Mouse (Mus musculus) heart, adult 18-20 months (tissue): ENCODE results near the gene Zfp36. TPM values are rescaled to one million over a fixed set of nuclear protein-coding genes. Genes with fewer than 3 reads are reported as not detected.
"Not testable (repeated sequence)": the region's sequence is repeated elsewhere in the genome, so short reads cannot be mapped to it uniquely, and the experiment has no call there.

Experiments used
- DNase-seq, 2 experiments: peaks; one replicate each; pipeline ENCODE4 v3.0.0; 2021 to 2022; ENCODE audit warnings: mixed read lengths in 1 of 2
- long read RNA-seq, 2 experiments: library from polyadenylated mRNA; stranded (forward); transcript quantifications; one replicate each; pipeline ENCODE4 v2.0.0; 2021
- total RNA-seq, 2 experiments: library from RNA; stranded (reverse); gene quantifications; 2 replicates each; pipeline ENCODE4 v1.2.3; 2021

Zfp36 gene
- 10 to 100 TPM; 18.4 to 27.3 TPM for total RNA-seq
- long read RNA-seq, experiment 1, transcript Zfp36-202 (1 exons, 2,465 nt) = major isoform, 5 of 8 reads
- long read RNA-seq, experiment 1, partial matches to known transcripts = 0 of 8 reads
- long read RNA-seq, experiment 1, other reads (novel, unspliced or antisense) = 0 of 8 reads
- long read RNA-seq, experiment 2, transcript Zfp36-202 (1 exons, 2,465 nt) = major isoform, 8 of 12 reads
- long read RNA-seq, experiment 2, partial matches to known transcripts = 0 of 12 reads
- long read RNA-seq, experiment 2, other reads (novel, unspliced or antisense) = 0 of 12 reads

- no peak for DNase-seq
Measured at GRCm38 (mm10) chr7:28380237-28381016, at the start of gene Zfp36. TSS of gene Zfp36 (minus strand) at chr7:28380253.

- peak; percentile 46 to 55 for DNase-seq
Measured at GRCm38 (mm10) chr7:28427738-28428137, 47.7 kb upstream of the Zfp36 start.

- no peak for DNase-seq
Measured at GRCm38 (mm10) chr7:28423018-28423417, 43.0 kb upstream of the Zfp36 start.

- DNase-seq = no peak
Measured at GRCm38 (mm10) chr7:28419416-28419815, 39.4 kb upstream of the Zfp36 start.

DNA sequence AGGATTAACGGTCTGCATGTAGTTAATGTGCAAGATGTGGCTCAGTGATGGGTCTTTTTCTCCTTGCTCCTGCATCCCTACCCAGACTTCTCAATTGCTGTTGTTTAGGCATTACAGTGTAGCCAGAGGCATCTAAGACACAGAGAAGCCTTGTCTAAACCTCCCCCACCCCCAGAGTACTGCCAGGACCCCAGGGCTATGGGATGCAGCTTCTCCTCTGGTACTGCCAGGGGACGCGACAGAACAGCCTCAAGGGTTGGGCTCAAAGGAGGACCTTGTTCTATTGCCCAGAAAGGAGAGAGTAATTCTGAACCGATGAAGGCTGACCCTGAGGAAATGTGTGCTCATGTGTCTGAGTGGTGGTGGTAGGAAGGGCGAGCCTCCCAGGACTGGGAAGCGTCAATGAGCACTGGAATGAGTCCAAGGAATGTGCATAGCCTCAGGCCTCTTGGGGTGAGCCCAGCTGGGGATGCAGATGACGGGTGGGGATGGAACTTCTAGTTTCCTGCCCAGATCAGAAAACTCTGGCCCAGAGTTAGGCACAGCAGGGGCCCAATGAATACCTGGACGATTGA lies 38.1 kb upstream of the Zfp36 start:
- DNase-seq = peak; percentile 82 to 89

- DNase-seq = no peak
Measured at GRCm38 (mm10) chr7:28417368-28417767, 37.3 kb upstream of the Zfp36 start.

GRCm38 (mm10) chr7:28412826-28413225 lies 32.8 kb upstream of the Zfp36 start:
- DNase-seq = no peak

- peak; percentile 80 to 89 for DNase-seq
Measured at GRCm38 (mm10) chr7:28410841-28411475, 30.9 kb upstream of the Zfp36 start.

GRCm38 (mm10) chr7:28401942-28402341 lies 21.9 kb upstream of the Zfp36 start:
- no peak for DNase-seq

GRCm38 (mm10) chr7:28401030-28401429 lies 21.0 kb upstream of the Zfp36 start:
- no peak for DNase-seq

DNA sequence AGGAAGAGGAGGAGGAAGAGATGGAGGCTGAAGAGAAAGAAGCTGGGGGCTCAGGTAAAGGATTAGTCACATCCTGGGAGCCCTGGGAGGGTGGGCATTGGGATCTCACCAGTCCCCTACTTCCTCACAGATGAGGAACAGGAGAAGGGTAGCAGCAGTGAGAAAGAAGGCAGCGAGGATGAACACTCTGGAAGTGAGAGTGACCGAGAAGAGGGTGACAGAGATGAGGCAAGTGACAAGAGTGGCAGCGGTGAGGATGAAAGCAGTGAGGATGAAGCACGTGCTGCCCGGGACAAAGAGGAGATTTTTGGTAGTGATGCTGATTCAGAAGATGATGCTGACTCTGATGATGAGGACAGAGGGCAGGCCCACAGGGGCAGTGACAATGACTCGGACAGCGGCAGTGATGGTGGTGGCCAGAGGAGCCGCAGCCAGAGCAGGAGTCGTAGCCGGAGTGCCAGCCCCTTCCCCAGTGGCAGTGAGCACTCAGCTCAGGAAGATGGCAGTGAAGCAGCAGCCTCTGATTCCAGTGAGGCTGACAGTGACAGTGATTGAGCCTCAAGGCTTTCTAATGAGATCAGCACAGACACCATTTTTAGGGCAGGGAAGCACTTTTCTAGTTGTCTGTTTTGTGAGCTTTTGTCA lies 18.8 kb upstream of the Zfp36 start:
- DNase-seq = no peak

DNA sequence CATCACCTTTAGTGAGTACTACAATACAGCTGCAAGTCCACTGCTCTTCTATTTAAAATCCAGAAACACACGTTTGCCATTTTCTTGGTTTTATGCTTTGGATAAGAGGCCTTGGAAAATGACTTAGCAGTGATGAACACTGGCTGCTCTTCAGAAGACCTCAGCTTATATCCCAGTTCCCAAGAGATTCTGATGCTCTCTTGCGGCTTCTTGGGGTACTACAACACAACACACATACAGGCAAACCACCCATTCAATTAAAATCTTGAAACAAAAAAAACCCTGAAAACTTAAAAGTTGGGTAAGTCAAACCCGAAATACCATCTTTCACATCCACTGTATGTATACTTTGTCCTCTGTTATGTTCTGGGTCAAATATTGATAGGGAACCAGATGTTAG lies 17.9 kb upstream of the Zfp36 start:
- peak in 1 of 2 experiments; percentile 48 for DNase-seq

DNA sequence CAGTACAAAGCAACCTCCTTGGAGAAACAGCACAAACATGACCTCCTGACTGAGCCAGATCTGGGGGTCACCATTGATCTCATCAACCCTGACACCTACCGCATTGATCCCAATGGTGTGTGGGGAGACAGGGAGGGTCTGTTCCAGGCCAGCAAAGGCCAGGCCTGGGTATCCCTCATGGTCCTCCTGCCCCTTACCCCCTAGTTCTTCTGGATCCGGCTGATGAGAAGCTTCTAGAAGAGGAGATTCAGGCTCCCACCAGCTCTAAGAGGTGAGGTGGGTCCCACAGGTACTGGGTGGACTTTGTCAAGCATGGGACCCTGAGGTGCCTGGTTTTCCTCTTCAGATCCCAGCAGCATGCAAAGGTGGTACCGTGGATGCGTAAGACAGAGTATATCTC lies 15.4 kb upstream of the Zfp36 start:
- DNase-seq = no peak

- no peak for DNase-seq
Measured at GRCm38 (mm10) chr7:28393272-28393951, 13.4 kb upstream of the Zfp36 start.

DNA sequence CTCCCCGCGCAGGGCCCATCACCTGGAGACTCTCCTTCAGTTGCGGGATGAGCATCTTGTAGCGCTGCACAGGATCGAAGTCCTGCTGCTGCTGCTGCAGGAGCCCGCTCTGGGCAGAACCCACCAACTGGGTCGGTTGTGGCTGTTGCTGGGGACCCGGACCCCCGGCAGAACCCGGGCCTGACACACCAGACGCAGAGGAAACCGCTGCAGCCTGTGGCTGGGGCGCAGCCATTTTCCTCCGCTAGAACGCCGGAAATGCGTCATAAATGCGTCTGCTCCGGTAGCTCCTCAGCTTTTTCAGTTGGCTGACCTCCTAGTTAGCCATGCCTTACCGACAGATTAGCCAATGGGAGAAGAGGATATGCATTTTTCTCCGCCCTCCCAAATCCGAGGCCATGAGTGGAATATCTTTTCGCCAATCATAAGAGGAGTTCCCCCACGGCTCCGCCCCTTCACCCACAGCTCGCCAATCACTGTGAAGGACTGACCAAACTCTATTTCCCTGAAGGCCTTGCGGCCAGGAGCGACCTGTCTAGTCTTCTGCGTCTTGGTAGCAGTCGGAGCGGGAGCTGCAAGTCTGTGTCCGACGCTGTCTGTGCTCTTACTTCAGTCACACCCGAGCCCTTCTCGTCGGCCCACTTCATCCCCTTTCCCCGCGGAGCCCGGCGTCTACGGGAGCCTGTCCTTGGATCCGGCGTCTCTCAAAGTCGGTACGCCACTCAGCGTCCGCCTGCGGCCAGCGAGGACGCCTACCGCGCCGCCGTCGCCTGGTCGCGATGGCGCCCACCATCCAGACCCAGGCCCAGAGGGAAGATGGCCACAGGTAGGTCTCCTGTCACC lies 12.6 kb upstream of the Zfp36 start, which contains the start of the genes Med29 and Paf1:
TSS of gene Med29 (minus strand) at position 280 of the 843 bp plus-strand sequence.
TSS of gene Paf1 (plus strand) at position 523 of the 843 bp plus-strand sequence.
- DNase-seq = peak; percentile 98 to 99

GRCm38 (mm10) chr7:28390331-28390730 lies 10.3 kb upstream of the Zfp36 start:
- no peak for DNase-seq

- not testable (repeated sequence) for DNase-seq
Measured at GRCm38 (mm10) chr7:28387384-28387783, 7.3 kb upstream of the Zfp36 start.

DNA sequence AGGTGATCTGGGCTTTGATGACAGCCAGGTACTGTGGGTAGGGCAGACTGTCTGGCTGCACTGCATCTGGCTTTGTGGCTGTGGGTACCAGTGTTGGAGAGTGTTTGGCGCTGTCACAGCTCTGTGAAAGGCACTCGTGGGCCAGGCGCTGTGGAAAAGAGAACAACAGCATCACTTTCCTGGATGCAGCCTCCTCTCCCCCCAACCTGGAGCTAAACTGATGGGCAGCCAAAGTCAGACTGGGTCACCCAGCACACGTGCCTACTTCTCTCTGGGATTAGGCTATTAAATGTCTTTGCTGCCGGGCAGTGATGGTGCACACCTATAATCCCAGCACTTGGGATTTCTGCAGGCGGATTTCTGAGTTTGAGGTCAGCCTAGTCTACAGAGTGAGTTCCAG lies 6.8 kb upstream of the Zfp36 start:
- not testable (repeated sequence) for DNase-seq

DNA sequence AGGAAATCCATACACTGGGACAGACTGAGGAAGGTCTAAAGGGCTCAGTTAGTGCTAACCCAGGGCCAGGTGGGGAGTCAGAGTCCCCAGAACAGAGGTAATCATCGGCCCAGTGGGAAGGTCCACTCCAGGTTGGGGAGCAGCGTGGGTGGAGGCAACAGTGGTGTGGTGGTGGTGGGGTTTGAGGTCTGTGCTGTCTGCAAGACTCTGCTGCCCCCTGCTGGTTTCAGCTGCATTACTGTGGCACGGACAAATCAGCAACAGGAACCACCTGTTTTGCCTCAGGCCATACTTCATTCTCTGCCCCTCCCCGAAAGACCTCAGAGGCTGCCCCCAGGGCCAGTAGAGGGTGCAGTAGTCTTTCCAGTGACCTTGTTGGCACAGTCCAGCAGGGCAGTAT lies 6.4 kb upstream of the Zfp36 start:
- DNase-seq = peak; percentile 89 to 93

DNA sequence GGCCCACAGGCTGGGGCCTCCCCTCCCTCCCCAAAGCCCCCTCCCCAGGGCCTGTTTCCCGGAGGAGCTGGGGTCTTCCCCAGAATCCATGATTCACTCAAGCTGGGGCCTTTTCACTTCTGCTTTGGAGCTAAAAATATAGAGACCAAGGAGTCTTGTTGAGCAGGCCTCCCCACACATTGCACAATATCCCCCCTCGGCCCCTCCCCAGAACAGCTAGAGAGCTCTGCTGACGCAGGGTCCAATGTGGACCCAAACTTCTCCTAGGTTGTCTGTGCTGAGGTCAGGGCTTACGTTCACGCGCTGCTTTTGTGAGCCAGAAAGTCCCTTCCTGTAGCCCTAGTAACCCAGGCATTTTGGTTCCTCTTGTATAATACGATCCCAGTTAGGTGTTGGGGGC lies 6.0 kb upstream of the Zfp36 start:
- DNase-seq = peak; percentile 64 to 84
